Mouse (Mus musculus) liver, embryonic 13.5 days (tissue): ENCODE results near the gene Lmntd1. TPM values are rescaled to one million over a fixed set of nuclear protein-coding genes. Genes with fewer than 3 reads are reported as not detected.
"Not testable (repeated sequence)": the region's sequence is repeated elsewhere in the genome, so short reads cannot be mapped to it uniquely, and the experiment has no call there.

ENCODE experiments used
- ATAC-seq: fragments of 200-750 bp; cut with Nextera tagmentation; 2 replicates; pipeline ENCODE4 v1.8.0; 2017; ENCODE audit warnings: low read depth, mild to moderate bottlenecking, moderate number of reproducible peaks, moderate library complexity
- DNase-seq: peaks from one replicate; pipeline ENCODE4 v3.0.0; 2022
- H3K27ac ChIP-seq: fragments of 300-500 bp; sonication (generic); 2 replicates; pipeline ENCODE4 v1.5.1; 2015; ENCODE audit warnings: moderate library complexity, mild to moderate bottlenecking, inconsistent platforms
- H3K27me3 ChIP-seq: fragments of 300-500 bp; sonication (generic); 2 replicates; pipeline ENCODE4 v1.6.1; 2015; ENCODE audit warnings: mild to moderate bottlenecking, inconsistent platforms
- H3K36me3 ChIP-seq: fragments of 300-500 bp; sonication (generic); 2 replicates; pipeline ENCODE4 v1.6.1; 2015; ENCODE audit warnings: mild to moderate bottlenecking, inconsistent platforms
- H3K4me1 ChIP-seq: fragments of 300-500 bp; sonication (generic); replicated peaks from 2 replicates; pipeline ENCODE4 v1.6.1; 2015; ENCODE audit warnings: inconsistent platforms
- H3K4me2 ChIP-seq: fragments of 300-500 bp; sonication (generic); 2 replicates; pipeline ENCODE4 v1.6.1; 2015; ENCODE audit warnings: inconsistent platforms, mild to moderate bottlenecking, moderate library complexity
- H3K4me3 ChIP-seq: fragments of 300-500 bp; sonication (generic); replicated peaks from 2 replicates; pipeline ENCODE4 v1.5.1; 2015; ENCODE audit warnings: mild to moderate bottlenecking, inconsistent platforms
- H3K9ac ChIP-seq: fragments of 300-500 bp; sonication (generic); 2 replicates; pipeline ENCODE4 v1.6.1; 2015; ENCODE audit warnings: mild to moderate bottlenecking, inconsistent platforms
- H3K9me3 ChIP-seq: fragments of 300-500 bp; sonication (generic); replicated peaks from 2 replicates; pipeline ENCODE4 v1.6.1; 2016; ENCODE audit warnings: inconsistent platforms
- WGBS: fragments of 180-500 bp; shearing (Covaris S2); methylation state at CpG from one replicate; pipeline ENCODE4 v1.1.7; 2015; ENCODE audit not compliant: insufficient replicate concordance; 5-methylcytosine and 5-hydroxymethylcytosine counted together
- polyA plus RNA-seq: library from polyadenylated mRNA; unstranded; fragments of >200 nt; fragmentation: Nextera tagmentation; extraction: Ambion mirVana; gene quantifications from 2 replicates; pipeline ENCODE4 v1.2.1, GENCODE M21; 2015

The Lmntd1 gene
- polyA plus RNA-seq, 1 experiment from 2014 or later = not detected

- no peak overlapping the region for H3K9ac ChIP-seq
These were observed 267.1 kb downstream of the Lmntd1 start for GRCm38 (mm10) chr6:145346789-145347557.

GRCm38 (mm10) chr6:145346305-145346704, 267.8 kb downstream of the Lmntd1 start:
- Histone ChIP-seq H3K36me3 (no peaks in the 10 kb centered on the region), H3K4me2 (no peak overlapping the region), H3K4me1 (peaks cover 17% of the 10 kb centered on the region), H3K27me3 (no peaks in the 10 kb centered on the region), H3K27ac (no peak overlapping the region), H3K9me3 (no peaks in the 10 kb centered on the region), H3K9ac (no peak overlapping the region), H3K4me3 (no peak overlapping the region)
- no peak for ATAC-seq
- DNase-seq = no peak
- 61% methylated on average over 8 of the region's 8 CpGs for WGBS

More at GRCm38 (mm10) chr6:145346789-145347557, 267.1 kb downstream of the Lmntd1 start:
- DNase-seq = no peak
- 67% methylated on average over 11 of the region's 11 CpGs for WGBS
- H3K4me2 ChIP-seq = no peak overlapping the region
- H3K4me1 ChIP-seq = peaks cover 15% of the 10 kb centered on the region
- H3K9me3 ChIP-seq = no peaks in the 10 kb centered on the region
- H3K36me3 ChIP-seq = no peaks in the 10 kb centered on the region
- H3K27me3 ChIP-seq = no peaks in the 10 kb centered on the region
- H3K27ac ChIP-seq = peak overlapping the region; percentile 58
- no peak overlapping the region for H3K4me3 ChIP-seq
- peak; percentile 66 for ATAC-seq

- WGBS = 57% methylated on average over 2 of the region's 2 CpGs
- no peak for ATAC-seq
These were observed 269.4 kb downstream of the Lmntd1 start for GRCm38 (mm10) chr6:145344719-145345118.

GRCm38 (mm10) chr6:145343457-145343856, 270.7 kb downstream of the Lmntd1 start:
- Histone ChIP-seq H3K4me1 (peaks cover 37% of the 10 kb centered on the region), H3K27me3 (peaks cover 10% of the 10 kb centered on the region), H3K9ac (no peak overlapping the region), H3K4me3 (no peak overlapping the region), H3K9me3 (no peaks in the 10 kb centered on the region), H3K4me2 (no peak overlapping the region), H3K36me3 (no peaks in the 10 kb centered on the region), H3K27ac (peak overlapping the region; percentile 34; the same call in 1 of the 2 replicates)
- 53% methylated on average over 1 of the region's 1 CpGs for WGBS
- no peak for DNase-seq
- ATAC-seq = no peak

More at GRCm38 (mm10) chr6:145344719-145345118, 269.4 kb downstream of the Lmntd1 start:
- Histone ChIP-seq H3K27ac (peak overlapping the region; percentile 20; the same call in 1 of the 2 replicates), H3K9me3 (no peaks in the 10 kb centered on the region), H3K4me1 (peaks cover 28% of the 10 kb centered on the region), H3K9ac (no peak overlapping the region), H3K27me3 (no peaks in the 10 kb centered on the region), H3K36me3 (no peaks in the 10 kb centered on the region), H3K4me2 (no peak overlapping the region), H3K4me3 (no peak overlapping the region)
- no peak for DNase-seq

- ATAC-seq = no peak
- WGBS = 54% methylated on average over 11 of the region's 11 CpGs
- H3K27ac ChIP-seq = no peak overlapping the region
These were observed 271.3 kb downstream of the Lmntd1 start for GRCm38 (mm10) chr6:145342836-145343235.

GRCm38 (mm10) chr6:145341301-145342193, 272.6 kb downstream of the Lmntd1 start:
- H3K27me3 ChIP-seq = peaks cover 14% of the 10 kb centered on the region
- H3K9me3 ChIP-seq = no peaks in the 10 kb centered on the region; the same call in 1 of the 2 replicates
- under 1% methylated on average over 33 of the region's 33 CpGs for WGBS

More at GRCm38 (mm10) chr6:145342836-145343235, 271.3 kb downstream of the Lmntd1 start:
- Histone ChIP-seq H3K4me3 (no peak overlapping the region), H3K4me2 (no peak overlapping the region), H3K9ac (no peak overlapping the region), H3K9me3 (no peaks in the 10 kb centered on the region), H3K4me1 (peaks cover 39% of the 10 kb centered on the region), H3K27me3 (peaks cover 14% of the 10 kb centered on the region), H3K36me3 (no peaks in the 10 kb centered on the region)
- DNase-seq = no peak

GRCm38 (mm10) chr6:145340657-145341146, 273.4 kb downstream of the Lmntd1 start:
- Histone ChIP-seq H3K27me3 (peaks cover 14% of the 10 kb centered on the region), H3K9ac (peak overlapping the region; percentile 67), H3K4me3 (peak overlapping the region; percentile 61), H3K4me1 (peaks cover 50% of the 10 kb centered on the region), H3K36me3 (no peaks in the 10 kb centered on the region), H3K9me3 (no peaks in the 10 kb centered on the region; the same call in 1 of the 2 replicates), H3K4me2 (peak overlapping the region; percentile 92), H3K27ac (peak overlapping the region; percentile 76)
- DNase-seq (peak; percentile 95), ATAC-seq (peak; percentile 95)
- under 1% methylated on average over 37 of the region's 37 CpGs for WGBS

More at GRCm38 (mm10) chr6:145341301-145342193, 272.6 kb downstream of the Lmntd1 start:
- Histone ChIP-seq H3K9ac (peak overlapping the region; percentile 65), H3K4me2 (peak overlapping the region; percentile 92), H3K4me3 (peak overlapping the region; percentile 61), H3K4me1 (peaks cover 47% of the 10 kb centered on the region), H3K27ac (peak overlapping the region; percentile 71), H3K36me3 (no peaks in the 10 kb centered on the region)
- DNase-seq (peak; percentile 70), ATAC-seq (peak; percentile 16; the same call in 1 of the 2 replicates)

- Histone ChIP-seq H3K9ac (peak overlapping the region; percentile 67), H3K27ac (peak overlapping the region; percentile 76), H3K4me3 (peak overlapping the region; percentile 61), H3K9me3 (no peaks in the 10 kb centered on the region; the same call in 1 of the 2 replicates), H3K4me2 (peak overlapping the region; percentile 92), H3K36me3 (no peaks in the 10 kb centered on the region), H3K4me1 (peaks cover 50% of the 10 kb centered on the region), H3K27me3 (peaks cover 14% of the 10 kb centered on the region)
- WGBS = 1% methylated on average over 21 of the region's 21 CpGs
- DNase-seq (peak; percentile 28), ATAC-seq (peak; percentile 1)
These were observed 274.0 kb downstream of the Lmntd1 start for GRCm38 (mm10) chr6:145339956-145340656.

- Histone ChIP-seq H3K9ac (0 out of 2 replicates have a peak overlapping the region, but pooled peaks have one; percentile 67), H3K4me3 (no peak overlapping the region), H3K4me2 (peak overlapping the region; percentile 92; the same call in 1 of the 2 replicates), H3K9me3 (no peaks in the 10 kb centered on the region; the same call in 1 of the 2 replicates), H3K4me1 (peaks cover 42% of the 10 kb centered on the region), H3K27me3 (peaks cover 14% of the 10 kb centered on the region), H3K27ac (peak overlapping the region; percentile 76), H3K36me3 (no peaks in the 10 kb centered on the region)
- ATAC-seq (no peak), DNase-seq (no peak)
- whole genome bisulfite sequencing = 48% methylated on average over 12 of the region's 12 CpGs
These were observed 275.4 kb downstream of the Lmntd1 start for GRCm38 (mm10) chr6:145338571-145339294.

- Histone ChIP-seq H3K27ac (0 out of 2 replicates have a peak overlapping the region, but pooled peaks have one; percentile 77), H3K27me3 (peaks cover 14% of the 10 kb centered on the region), H3K4me1 (peaks cover 41% of the 10 kb centered on the region)
- WGBS = 75% methylated on average over 6 of the region's 6 CpGs
- H3K36me3 ChIP-seq, DNase-seq, H3K9me3 ChIP-seq, H3K9ac ChIP-seq, ATAC-seq, H3K4me2 ChIP-seq, H3K4me3 ChIP-seq: not testable (repeated sequence)
These were observed 276.6 kb downstream of the Lmntd1 start for GRCm38 (mm10) chr6:145337521-145337920.
